Mouse (Mus musculus): ENCODE measurements at regions not wholly inside any gene's neighbourhood (a gene's known extent, or its start where the extent isn't known, plus 50 kb on each side); places are given as distances from the start of the nearest gene placed in this dataset.

- H3K4me3 ChIP-seq (ENCODE audit: low read length) = peak overlapping the region; percentile 38
- peak overlapping the region; percentile 35; the same call in 1 of the 2 replicates for H3K9ac ChIP-seq (replicated peaks; ENCODE audit: low read length)
- ATAC-seq (ENCODE audit: low FRiP score, low TSS enrichment) = peak; percentile 84
- no peaks in the 10 kb centered on the region for H3K9me3 ChIP-seq (ENCODE audit: low read length)
- H3K4me2 ChIP-seq (replicated peaks; ENCODE audit: low read depth, low read length) = peak overlapping the region; percentile 63
- H3K4me1 ChIP-seq (ENCODE audit: insufficient read depth, low read length) = peaks cover 18% of the 10 kb centered on the region
- no peaks in the 10 kb centered on the region for H3K27me3 ChIP-seq (ENCODE audit: insufficient read depth, low read length)
- H3K27ac ChIP-seq (ENCODE audit: low read length) = peak overlapping the region; percentile 69; the same call in 1 of the 2 replicates
- H3K36me3 ChIP-seq (ENCODE audit: insufficient read depth, low read length) = no peaks in the 10 kb centered on the region
- WGBS = under 1% methylated on average over 12 of the region's 12 CpGs
These were observed 81.3 kb downstream of the Spry2 start for GRCm38 (mm10) chr14:105815281-105815680.

GRCm38 (mm10) chr14:105813661-105814060, 83.0 kb downstream of the Spry2 start:
- H3K9me3 ChIP-seq (ENCODE audit: low read length) = no peaks in the 10 kb centered on the region
- no peaks in the 10 kb centered on the region for H3K27me3 ChIP-seq (ENCODE audit: insufficient read depth, low read length)
- no peak overlapping the region for H3K4me3 ChIP-seq (ENCODE audit: low read length)
- no peak overlapping the region for H3K4me2 ChIP-seq (replicated peaks; ENCODE audit: low read depth, low read length)
- no peak overlapping the region for H3K27ac ChIP-seq (ENCODE audit: low read length)
- H3K4me1 ChIP-seq (ENCODE audit: insufficient read depth, low read length) = peaks cover 18% of the 10 kb centered on the region
- no peak for ATAC-seq (ENCODE audit: low FRiP score, low TSS enrichment)
- H3K36me3 ChIP-seq (ENCODE audit: insufficient read depth, low read length) = no peaks in the 10 kb centered on the region
- H3K9ac ChIP-seq (replicated peaks; ENCODE audit: low read length) = no peak overlapping the region

GRCm38 (mm10) chr14:105813097-105813496, 83.5 kb downstream of the Spry2 start:
- no peak overlapping the region for H3K4me3 ChIP-seq (ENCODE audit: low read length)
- no peaks in the 10 kb centered on the region for H3K36me3 ChIP-seq (ENCODE audit: insufficient read depth, low read length)
- peaks cover 18% of the 10 kb centered on the region for H3K4me1 ChIP-seq (ENCODE audit: insufficient read depth, low read length)
- no peak for ATAC-seq (ENCODE audit: low FRiP score, low TSS enrichment)
- no peak overlapping the region for H3K27ac ChIP-seq (ENCODE audit: low read length)
- no peak overlapping the region for H3K4me2 ChIP-seq (replicated peaks; ENCODE audit: low read depth, low read length)
- H3K9ac ChIP-seq (replicated peaks; ENCODE audit: low read length) = no peak overlapping the region
- no peaks in the 10 kb centered on the region for H3K9me3 ChIP-seq (ENCODE audit: low read length)
- WGBS = 79% methylated on average over 6 of the region's 6 CpGs
- no peaks in the 10 kb centered on the region for H3K27me3 ChIP-seq (ENCODE audit: insufficient read depth, low read length)

GRCm38 (mm10) chr14:105805762-105806161, 90.9 kb downstream of the Spry2 start:
- peaks cover 9% of the 10 kb centered on the region; the same call in 1 of the 2 replicates for H3K4me1 ChIP-seq (ENCODE audit: insufficient read depth, low read length)
- H3K4me3 ChIP-seq (ENCODE audit: low read length) = no peak overlapping the region
- no peak overlapping the region for H3K9ac ChIP-seq (replicated peaks; ENCODE audit: low read length)
- H3K4me2 ChIP-seq (replicated peaks; ENCODE audit: low read depth, low read length) = no peak overlapping the region
- H3K27me3 ChIP-seq (ENCODE audit: insufficient read depth, low read length) = no peaks in the 10 kb centered on the region; the same call in 1 of the 2 replicates
- no peak for ATAC-seq (ENCODE audit: low FRiP score, low TSS enrichment)
- no peaks in the 10 kb centered on the region for H3K36me3 ChIP-seq (ENCODE audit: insufficient read depth, low read length)
- WGBS = 65% methylated on average over 6 of the region's 6 CpGs
- H3K27ac ChIP-seq (ENCODE audit: low read length) = no peak overlapping the region
- H3K9me3 ChIP-seq (ENCODE audit: low read length) = no peaks in the 10 kb centered on the region

GRCm38 (mm10) chr14:105805362-105805761, 91.3 kb downstream of the Spry2 start:
- H3K4me1 ChIP-seq (ENCODE audit: insufficient read depth, low read length) = peaks cover 9% of the 10 kb centered on the region; the same call in 1 of the 2 replicates
- no peak overlapping the region for H3K4me2 ChIP-seq (replicated peaks; ENCODE audit: low read depth, low read length)
- no peaks in the 10 kb centered on the region for H3K9me3 ChIP-seq (ENCODE audit: low read length)
- no peak for ATAC-seq (ENCODE audit: low FRiP score, low TSS enrichment)
- no peak overlapping the region for H3K9ac ChIP-seq (replicated peaks; ENCODE audit: low read length)
- H3K27ac ChIP-seq (ENCODE audit: low read length) = no peak overlapping the region
- no peak overlapping the region for H3K4me3 ChIP-seq (ENCODE audit: low read length)
- H3K27me3 ChIP-seq (ENCODE audit: insufficient read depth, low read length) = no peaks in the 10 kb centered on the region; the same call in 1 of the 2 replicates
- 58% methylated on average over 5 of the region's 5 CpGs for WGBS
- H3K36me3 ChIP-seq (ENCODE audit: insufficient read depth, low read length) = no peaks in the 10 kb centered on the region

- H3K9me3 ChIP-seq (ENCODE audit: low read length) = no peaks in the 10 kb centered on the region
- no peak overlapping the region for H3K4me2 ChIP-seq (replicated peaks; ENCODE audit: low read depth, low read length)
- H3K9ac ChIP-seq (replicated peaks; ENCODE audit: low read length) = no peak overlapping the region
- 62% methylated on average over 5 of the region's 5 CpGs for WGBS
- no peak overlapping the region for H3K4me3 ChIP-seq (ENCODE audit: low read length)
- no peak overlapping the region for H3K27ac ChIP-seq (ENCODE audit: low read length)
- no peaks in the 10 kb centered on the region for H3K36me3 ChIP-seq (ENCODE audit: insufficient read depth, low read length)
- peaks cover 12% of the 10 kb centered on the region; the same call in 1 of the 2 replicates for H3K4me1 ChIP-seq (ENCODE audit: insufficient read depth, low read length)
- ATAC-seq (ENCODE audit: low FRiP score, low TSS enrichment) = no peak
- H3K27me3 ChIP-seq (ENCODE audit: insufficient read depth, low read length) = no peaks in the 10 kb centered on the region; the same call in 1 of the 2 replicates
These were observed 91.9 kb downstream of the Spry2 start for GRCm38 (mm10) chr14:105804761-105805160.

GRCm38 (mm10) chr14:105803281-105803680, 93.3 kb downstream of the Spry2 start:
- Histone ChIP-seq H3K4me3 (ENCODE audit: low read length) (0 out of 2 replicates have a peak overlapping the region, but pooled peaks have one; percentile 20), H3K4me2 (replicated peaks; ENCODE audit: low read depth, low read length) (peak overlapping the region; percentile 45), H3K9me3 (ENCODE audit: low read length) (no peaks in the 10 kb centered on the region), H3K27ac (ENCODE audit: low read length) (peak overlapping the region; percentile 66), H3K36me3 (ENCODE audit: insufficient read depth, low read length) (no peaks in the 10 kb centered on the region), H3K4me1 (ENCODE audit: insufficient read depth, low read length) (peaks cover 12% of the 10 kb centered on the region; the same call in 1 of the 2 replicates), H3K27me3 (ENCODE audit: insufficient read depth, low read length) (no peaks in the 10 kb centered on the region; the same call in 1 of the 2 replicates), H3K9ac (replicated peaks; ENCODE audit: low read length) (no peak overlapping the region)
- ATAC-seq (ENCODE audit: low FRiP score, low TSS enrichment) = peak; percentile 64; the same call in 1 of the 2 replicates
- 35% methylated on average over 7 of the region's 7 CpGs for WGBS

- Histone ChIP-seq H3K9ac (replicated peaks; ENCODE audit: low read length) (no peak overlapping the region), H3K4me3 (ENCODE audit: low read length) (peak overlapping the region; percentile 20)
These were observed 93.9 kb downstream of the Spry2 start for GRCm38 (mm10) chr14:105802529-105803280.

GRCm38 (mm10) chr14:105800142-105800925, 96.3 kb downstream of the Spry2 start:
- no peaks in the 10 kb centered on the region for H3K36me3 ChIP-seq (ENCODE audit: insufficient read depth, low read length)
- H3K27ac ChIP-seq (ENCODE audit: low read length) = no peak overlapping the region
- H3K4me3 ChIP-seq (ENCODE audit: low read length) = no peak overlapping the region
- no peaks in the 10 kb centered on the region; the same call in 1 of the 2 replicates for H3K27me3 ChIP-seq (ENCODE audit: insufficient read depth, low read length)
- WGBS = 67% methylated on average over 13 of the region's 13 CpGs
- peaks cover 12% of the 10 kb centered on the region; the same call in 1 of the 2 replicates for H3K4me1 ChIP-seq (ENCODE audit: insufficient read depth, low read length)
- H3K9ac ChIP-seq (replicated peaks; ENCODE audit: low read length) = no peak overlapping the region
- no peaks in the 10 kb centered on the region for H3K9me3 ChIP-seq (ENCODE audit: low read length)
- no peak overlapping the region for H3K4me2 ChIP-seq (replicated peaks; ENCODE audit: low read depth, low read length)
- ATAC-seq (ENCODE audit: low FRiP score, low TSS enrichment) = no peak

More at GRCm38 (mm10) chr14:105802529-105803280, 93.9 kb downstream of the Spry2 start:
- Histone ChIP-seq H3K27ac (ENCODE audit: low read length) (peak overlapping the region; percentile 66), H3K9me3 (ENCODE audit: low read length) (no peaks in the 10 kb centered on the region), H3K27me3 (ENCODE audit: insufficient read depth, low read length) (no peaks in the 10 kb centered on the region; the same call in 1 of the 2 replicates), H3K4me1 (ENCODE audit: insufficient read depth, low read length) (peaks cover 12% of the 10 kb centered on the region; the same call in 1 of the 2 replicates), H3K4me2 (replicated peaks; ENCODE audit: low read depth, low read length) (peak overlapping the region; percentile 45), H3K36me3 (ENCODE audit: insufficient read depth, low read length) (no peaks in the 10 kb centered on the region)
- WGBS = 18% methylated on average over 18 of the region's 18 CpGs
- ATAC-seq (ENCODE audit: low FRiP score, low TSS enrichment) = peak; percentile 80
